Mouse (Mus musculus): ENCODE results near the gene 5330417H12Rik. TPM values are rescaled to one million over a fixed set of nuclear protein-coding genes. Genes with fewer than 3 reads are reported as not detected.

Gene 5330417H12Rik
- polyA plus RNA-seq, 1 experiment from 2014 or later, result not detected

DNA sequence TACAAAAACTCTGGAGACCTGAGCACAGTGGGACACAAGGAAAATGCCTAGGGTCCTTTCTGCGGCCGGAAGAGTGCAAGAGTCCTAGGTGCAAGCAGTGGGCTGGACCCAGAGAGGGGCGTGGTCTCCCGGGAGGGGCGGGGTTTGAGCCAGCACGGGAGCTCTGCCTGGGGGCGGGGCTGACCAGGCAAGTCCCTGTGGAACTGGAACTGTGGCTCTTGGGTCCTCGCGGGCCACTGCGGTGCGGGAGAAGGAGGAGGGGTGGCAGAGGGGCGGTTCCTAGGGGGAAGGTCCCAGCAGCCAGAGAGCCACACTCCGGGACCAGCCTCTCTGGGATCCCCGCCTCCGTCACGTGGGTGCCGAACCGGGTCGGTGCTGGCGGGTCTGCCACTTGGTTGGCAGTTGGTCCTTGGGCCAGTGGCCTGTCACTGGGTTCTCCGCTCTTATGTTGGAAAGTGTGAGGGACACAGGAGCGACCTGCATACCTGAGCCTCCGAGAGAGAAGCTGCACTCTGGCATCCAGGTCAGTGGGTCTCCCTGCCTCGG is 30.0 kb downstream of the 5330417H12Rik start, which contains the start of gene Ppfibp2:
Ppfibp2 (plus strand) TSS at position 351 of the 546 bp plus-strand sequence.
- H3K4me2 ChIP-seq, result peak within 1 kb of the TSS; percentile 100
- H3K27me3 ChIP-seq (replicated peaks), result peaks cover 5% of the 10 kb centered on the region; the same call in 1 of the 2 replicates
- peak; percentile 94 for ATAC-seq (ENCODE audit: low FRiP score)
- H3K4me3 ChIP-seq (replicated peaks), result peak within 1 kb of the TSS; percentile 62
- H3K9me3 ChIP-seq (replicated peaks), result no peaks in the 10 kb centered on the region
- H3K36me3 ChIP-seq, result no peaks in the 10 kb centered on the region
- 1% methylated on average over 24 of the region's 24 CpGs for WGBS
- H3K4me1 ChIP-seq, result peaks cover 14% of the 10 kb centered on the region
- peak within 1 kb of the TSS; percentile 54 for H3K9ac ChIP-seq (replicated peaks)
- H3K27ac ChIP-seq (replicated peaks), result no peak within 1 kb of the TSS

DNA sequence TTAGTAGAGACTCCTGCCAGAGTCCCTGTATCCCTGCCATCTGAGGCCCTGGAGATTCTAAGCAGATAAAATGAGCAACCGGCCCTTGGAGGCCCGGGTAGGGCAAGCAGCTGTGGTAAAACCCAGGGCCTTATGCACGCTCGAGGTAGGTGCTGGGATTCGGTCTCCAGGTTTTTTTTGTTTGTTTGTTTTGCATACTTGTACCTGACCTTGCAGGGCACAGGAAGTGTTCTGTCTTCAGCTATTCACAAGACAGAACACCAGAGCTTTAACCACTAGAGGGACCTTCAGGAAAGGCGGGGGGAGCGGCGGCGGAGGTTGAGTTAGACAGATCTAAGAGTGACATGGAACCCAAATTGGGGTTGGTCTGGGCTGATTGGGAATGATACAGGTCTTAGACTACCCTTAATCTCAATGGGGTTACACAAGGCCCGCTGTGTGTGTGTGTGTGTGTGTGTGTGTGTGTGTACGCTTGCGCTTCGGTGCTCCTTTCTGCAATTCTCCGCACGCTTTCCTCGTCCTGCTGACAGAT is 30.6 kb downstream of the 5330417H12Rik start:
- H3K27ac ChIP-seq (replicated peaks), result no peak overlapping the region
- peak overlapping the region; percentile 62 for H3K4me3 ChIP-seq (replicated peaks)
- peak; percentile 89 for ATAC-seq (ENCODE audit: low FRiP score)
- H3K4me2 ChIP-seq, result peak overlapping the region; percentile 100
- no peaks in the 10 kb centered on the region for H3K36me3 ChIP-seq
- 2% methylated on average over 16 of the region's 16 CpGs for WGBS
- H3K9ac ChIP-seq (replicated peaks), result peak overlapping the region; percentile 54
- peaks cover 14% of the 10 kb centered on the region for H3K4me1 ChIP-seq
- no peaks in the 10 kb centered on the region for H3K9me3 ChIP-seq (replicated peaks)
- peaks cover 5% of the 10 kb centered on the region; the same call in 1 of the 2 replicates for H3K27me3 ChIP-seq (replicated peaks)

- Histone ChIP-seq H3K9ac (replicated peaks) (no peak overlapping the region), H3K4me3 (replicated peaks) (peak overlapping the region; percentile 62; the same call in 1 of the 2 replicates), H3K27ac (replicated peaks) (no peak overlapping the region), H3K27me3 (replicated peaks) (peaks cover 5% of the 10 kb centered on the region; the same call in 1 of the 2 replicates), H3K36me3 (no peaks in the 10 kb centered on the region), H3K4me2 (peak overlapping the region; percentile 100), H3K4me1 (peaks cover 14% of the 10 kb centered on the region), H3K9me3 (replicated peaks) (no peaks in the 10 kb centered on the region)
- 34% methylated on average over 7 of the region's 7 CpGs for WGBS
- ATAC-seq (ENCODE audit: low FRiP score), result 0 out of 2 replicates have a peak, but pooled peaks have one; percentile 1
Measured at GRCm38 (mm10) chr7:107593904-107594303, 31.1 kb downstream of the 5330417H12Rik start.

GRCm38 (mm10) chr7:107592641-107593040 is 32.3 kb downstream of the 5330417H12Rik start:
- peaks cover 14% of the 10 kb centered on the region for H3K4me1 ChIP-seq
- peaks cover 5% of the 10 kb centered on the region; the same call in 1 of the 2 replicates for H3K27me3 ChIP-seq (replicated peaks)
- H3K4me2 ChIP-seq, result no peak overlapping the region
- no peak overlapping the region for H3K27ac ChIP-seq (replicated peaks)
- no peak overlapping the region for H3K9ac ChIP-seq (replicated peaks)
- no peak for ATAC-seq (ENCODE audit: low FRiP score)
- no peak overlapping the region for H3K4me3 ChIP-seq (replicated peaks)
- H3K36me3 ChIP-seq, result no peaks in the 10 kb centered on the region
- 29% methylated on average over 2 of the region's 2 CpGs for WGBS
- no peaks in the 10 kb centered on the region for H3K9me3 ChIP-seq (replicated peaks)

DNA sequence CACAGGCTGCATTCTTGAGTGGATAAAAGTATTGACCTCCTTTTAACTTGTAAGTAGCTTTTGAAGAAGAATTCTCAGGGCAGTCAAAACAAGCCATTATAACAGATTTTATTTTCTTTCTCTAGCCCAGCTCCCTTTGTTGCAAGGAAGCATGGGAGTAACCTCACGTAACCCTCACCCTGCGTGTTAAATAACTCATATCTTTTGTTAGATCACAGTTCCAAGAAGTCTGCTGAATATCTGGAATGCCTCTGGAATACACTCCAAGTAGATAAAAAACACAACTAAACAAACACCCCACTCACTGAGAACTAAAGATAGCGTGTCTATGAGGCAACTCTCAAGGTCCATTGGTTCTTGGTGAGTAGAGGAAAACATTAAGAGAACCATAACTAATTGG is 50.7 kb downstream of the 5330417H12Rik start:
- no peak overlapping the region for H3K4me2 ChIP-seq
- H3K27me3 ChIP-seq (replicated peaks), result no peaks in the 10 kb centered on the region
- H3K9ac ChIP-seq (replicated peaks), result no peak overlapping the region
- no peaks in the 10 kb centered on the region for H3K36me3 ChIP-seq
- no peaks in the 10 kb centered on the region for H3K4me1 ChIP-seq
- WGBS, result 76% methylated on average over 3 of the region's 3 CpGs
- no peak for ATAC-seq (ENCODE audit: low FRiP score)
- H3K9me3 ChIP-seq (replicated peaks), result no peaks in the 10 kb centered on the region
- H3K27ac ChIP-seq (replicated peaks), result no peak overlapping the region
- H3K4me3 ChIP-seq (replicated peaks), result no peak overlapping the region

Other genes with a start within 250 kb of the 5330417H12Rik start
- 3.1 and 6.5 TPM in 2 replicates for gene Olfml1, start 57.7 kb downstream of the 5330417H12Rik start, polyA plus RNA-seq (2015; fragmentation: Nextera tagmentation; extraction: Ambion mirVana)
- 2.5 and 3.6 TPM in 2 replicates for gene Ppfibp2, start 30.0 kb downstream of the 5330417H12Rik start, polyA plus RNA-seq (2015; fragmentation: Nextera tagmentation; extraction: Ambion mirVana)
- 0.09 and 0.26 TPM in 2 replicates for gene Cyb5r2, start 132.9 kb upstream of the 5330417H12Rik start, polyA plus RNA-seq (2015; fragmentation: Nextera tagmentation; extraction: Ambion mirVana)
- not detected in 2 replicates for gene Ovch2, start 176.0 kb upstream of the 5330417H12Rik start, polyA plus RNA-seq (2015; fragmentation: Nextera tagmentation; extraction: Ambion mirVana)
- not detected in 2 replicates for gene Olfr467, start 187.1 kb upstream of the 5330417H12Rik start, polyA plus RNA-seq (2015; fragmentation: Nextera tagmentation; extraction: Ambion mirVana)
- gene Olfr469, start 200.4 kb upstream of the 5330417H12Rik start, polyA plus RNA-seq (2015; fragmentation: Nextera tagmentation; extraction: Ambion mirVana), result not detected in 2 replicates
- not detected in 2 replicates for gene Olfr470, start 222.3 kb upstream of the 5330417H12Rik start, polyA plus RNA-seq (2015; fragmentation: Nextera tagmentation; extraction: Ambion mirVana)

All from neural tube, embryonic 15.5 days (tissue).